Mouse (Mus musculus) common myeloid progenitor, adult 5-6 weeks (primary cell): ENCODE data around the gene Tacc2. TPM values are rescaled to one million over a fixed set of nuclear protein-coding genes. Genes with fewer than 3 reads are reported as not detected.

Experiments used
- ATAC-seq: replicated peaks from 2 replicates; pipeline ENCODE4 v1.8.0; 2016; ENCODE audit warnings: low read depth, mild to moderate bottlenecking, moderate TSS enrichment, inconsistent platforms; ENCODE audit not compliant: poor library complexity, severe bottlenecking
- total RNA-seq: library from RNA; stranded (forward); fragments of 200-1000, 187-1606 nt; gene quantifications from 2 replicates; pipeline ENCODE4 v1.2.3, GENCODE M21; 2017

The Tacc2 gene
- total RNA-seq, 1 experiment from 2014 or later = 3.6 TPM

DNA sequence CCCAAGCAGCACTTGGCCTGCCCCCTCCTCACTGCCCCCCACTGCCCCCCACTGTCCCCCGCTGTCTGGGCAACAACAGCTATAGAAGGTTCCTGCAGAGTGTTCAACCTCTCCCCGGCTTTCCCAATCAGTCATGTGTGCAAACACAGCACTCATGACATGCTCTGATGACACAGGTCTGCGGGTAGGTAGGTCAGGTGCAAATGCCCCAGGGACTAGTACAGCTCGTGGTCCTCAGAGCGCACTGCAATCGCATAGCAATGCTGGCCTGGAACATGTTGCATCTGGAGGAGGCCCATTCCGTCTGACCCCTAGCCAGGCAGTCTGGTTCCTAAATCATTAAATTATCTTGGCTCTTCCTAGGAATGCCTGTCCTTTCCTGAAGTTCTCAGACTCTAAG lies 212.2 kb downstream of the Tacc2 start:
- ATAC-seq = no peak

DNA sequence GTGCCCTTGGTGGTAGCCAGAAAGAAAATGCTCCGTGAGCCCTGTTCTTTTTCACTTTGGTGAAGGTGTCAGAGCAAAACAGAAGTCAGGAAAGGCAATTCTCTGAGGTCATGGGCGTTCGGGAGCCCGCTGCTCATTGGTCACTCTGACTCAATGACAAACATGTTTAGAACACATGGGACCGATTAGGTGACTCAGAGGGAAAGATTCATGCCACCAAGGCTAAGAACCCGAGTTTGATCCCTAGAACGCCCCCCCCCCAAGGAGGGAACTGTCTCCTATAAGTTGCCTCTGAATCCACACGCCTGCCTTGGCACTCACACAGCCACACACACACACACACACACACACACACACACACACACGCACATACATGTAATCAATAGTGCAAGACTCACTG lies 216.4 kb downstream of the Tacc2 start:
- no peak for ATAC-seq

GRCm38 (mm10) chr7:130796786-130797185 lies 219.5 kb downstream of the Tacc2 start:
- ATAC-seq = peak; percentile 49

DNA sequence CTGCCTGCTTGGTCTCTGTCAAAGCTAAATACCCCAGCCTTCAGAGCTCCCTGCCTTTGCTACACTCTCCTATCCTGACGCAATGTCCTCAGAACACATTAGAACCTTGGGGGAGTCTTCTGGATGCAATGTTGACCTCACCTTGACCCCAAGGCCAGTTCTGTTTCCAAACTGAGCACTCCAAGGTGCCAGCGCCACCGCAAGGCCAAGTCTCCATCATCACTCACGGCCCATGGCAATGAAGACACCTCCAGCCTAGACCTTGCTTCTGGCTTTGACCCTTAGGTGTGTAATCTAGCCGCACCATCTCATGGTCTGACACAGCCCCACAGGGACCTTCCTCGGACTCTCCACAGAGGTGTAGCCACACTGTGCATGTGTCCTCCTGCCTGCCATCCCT lies 220.3 kb downstream of the Tacc2 start:
- no peak for ATAC-seq

DNA sequence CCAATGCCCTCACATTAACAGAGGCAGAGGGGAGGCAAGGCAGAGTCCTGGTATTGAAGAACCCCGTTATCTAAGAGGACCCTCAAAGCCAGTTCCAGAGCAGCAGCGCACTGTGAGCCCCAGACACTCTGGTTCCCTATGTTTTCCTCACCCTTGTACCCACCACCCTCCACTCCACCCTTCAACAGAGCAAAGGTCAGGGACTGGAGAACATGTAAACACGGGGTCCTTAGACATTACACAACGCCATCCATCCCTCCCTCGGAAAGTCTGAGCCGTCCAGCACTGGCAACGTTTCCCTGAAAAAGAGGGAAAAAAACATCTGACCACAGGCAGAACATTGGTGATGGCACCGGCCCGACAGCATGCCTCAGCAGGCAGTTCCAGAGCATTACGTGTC lies 222.2 kb downstream of the Tacc2 start:
- ATAC-seq = no peak

GRCm38 (mm10) chr7:130800681-130801080 lies 223.4 kb downstream of the Tacc2 start:
- ATAC-seq = no peak

DNA sequence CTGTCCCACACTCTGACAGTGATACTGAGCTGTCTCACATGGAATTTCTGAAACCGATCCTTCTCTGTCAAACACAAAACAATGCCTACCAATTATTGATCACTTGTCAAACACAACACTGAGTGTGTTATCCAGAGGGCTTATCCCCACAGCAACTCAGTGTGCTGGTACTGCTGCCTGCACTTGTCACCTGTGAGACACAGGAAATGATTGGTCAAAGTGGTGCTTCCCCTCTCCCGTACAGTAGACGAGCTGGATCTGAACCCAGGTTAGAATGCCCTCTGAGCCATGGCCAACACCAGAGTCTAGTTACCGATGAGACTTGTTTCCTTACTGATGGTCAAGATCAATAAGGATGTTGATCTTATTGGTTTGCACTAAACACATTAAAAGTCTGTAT lies 224.6 kb downstream of the Tacc2 start:
- ATAC-seq = no peak

- ATAC-seq = no peak
Measured at GRCm38 (mm10) chr7:130803251-130803825, 226.1 kb downstream of the Tacc2 start.

GRCm38 (mm10) chr7:130804991-130805390 lies 227.8 kb downstream of the Tacc2 start:
- no peak for ATAC-seq

- ATAC-seq = no peak
Measured at GRCm38 (mm10) chr7:130807749-130808148, 230.5 kb downstream of the Tacc2 start.

DNA sequence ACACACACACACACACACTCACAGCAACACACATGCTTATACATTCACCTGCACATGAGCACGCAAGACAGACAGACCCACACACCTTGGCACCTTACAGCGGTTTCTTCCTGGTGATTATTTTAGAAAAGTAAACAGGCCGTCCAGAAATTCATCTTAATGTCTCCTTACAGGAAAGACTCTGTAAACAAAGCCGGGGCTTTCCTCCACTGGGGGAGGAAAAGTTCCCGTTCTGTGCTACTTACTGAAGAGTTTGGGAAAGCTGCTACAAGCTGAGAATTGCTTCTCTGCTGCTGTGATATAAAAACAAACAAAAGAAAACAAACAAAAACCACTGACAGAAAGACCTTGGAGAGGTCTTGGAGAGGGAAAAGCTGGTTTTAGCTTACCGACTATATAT lies 231.5 kb downstream of the Tacc2 start:
- ATAC-seq = no peak

DNA sequence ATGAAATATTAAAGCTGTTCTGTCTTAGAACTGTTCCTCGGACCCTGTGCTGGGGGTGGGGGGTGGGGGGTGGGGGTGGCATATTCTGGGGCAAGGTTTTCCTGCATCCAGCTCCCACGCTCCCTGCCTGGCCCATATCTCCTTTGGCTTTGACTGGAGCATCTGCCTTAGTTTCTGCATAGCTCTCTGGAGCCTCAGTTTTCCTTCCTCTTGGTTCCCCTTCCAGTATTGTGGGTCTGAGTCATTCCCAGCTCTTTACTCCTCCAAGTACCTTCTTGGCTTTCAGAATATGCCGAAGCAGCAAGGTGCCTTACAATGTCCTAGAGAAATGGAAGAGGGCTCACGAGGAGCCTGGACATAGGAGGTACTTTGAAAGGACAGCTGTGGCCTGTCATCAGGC lies 233.0 kb downstream of the Tacc2 start:
- ATAC-seq = no peak

- peak; percentile 55 for ATAC-seq
Measured at GRCm38 (mm10) chr7:130812407-130812806, 235.2 kb downstream of the Tacc2 start.

Other genes with a start within 250 kb of the Tacc2 start
- gene Ate1, start 57.1 kb upstream of the Tacc2 start, total RNA-seq = 70.1 and 77.5 TPM in 2 replicates
- gene Nsmce4a, start 4.3 kb upstream of the Tacc2 start, total RNA-seq = 188 and 223 TPM in 2 replicates
- 0.32 and 0.68 TPM in 2 replicates for gene Btbd16, start 196.6 kb downstream of the Tacc2 start, total RNA-seq